Mouse (Mus musculus) CH12.LX (cell line): ENCODE data around the gene Taf15. TPM values are rescaled to one million over a fixed set of nuclear protein-coding genes. Genes with fewer than 3 reads are reported as not detected.

Source experiments
- DNase-seq: peaks from one replicate; pipeline ENCODE4 v3.0.0-alpha.2; 2013; ENCODE audit errors: extremely low read depth
- H3K27ac ChIP-seq: 2 replicates; pipeline ENCODE4 v1.5.1; 2012; ENCODE audit warnings: low read depth, mild to moderate bottlenecking, control low read depth, moderate library complexity; ENCODE audit not compliant: insufficient read depth
- H3K27me3 ChIP-seq: replicated peaks from 2 replicates; pipeline ENCODE3; 2012; ENCODE audit warnings: inconsistent platforms
- H3K36me3 ChIP-seq, 2 experiments: replicated peaks in 1 of 2; 2 replicates each; pipeline versions ENCODE3 to v1.6.1; 2012; ENCODE audit warnings: inconsistent platforms in 1 of 2, low read length in 1 of 2, mild to moderate bottlenecking in 1 of 2, mixed read lengths in 1 of 2, moderate library complexity in 1 of 2; ENCODE audit not compliant: control insufficient read depth in 1 of 2, insufficient read depth in 1 of 2
- H3K4me1 ChIP-seq, 2 experiments: 2 replicates each; pipeline ENCODE4 v1.6.1; 2012; ENCODE audit warnings: inconsistent platforms in 1 of 2, moderate library complexity in 1 of 2; ENCODE audit not compliant: insufficient read depth in 2 of 2, control insufficient read depth in 1 of 2
- H3K4me2 ChIP-seq: 2 replicates; pipeline ENCODE4 v1.6.1; 2012; ENCODE audit warnings: low read depth, mild to moderate bottlenecking, control low read depth; ENCODE audit not compliant: poor library complexity, insufficient read depth, severe bottlenecking
- H3K4me3 ChIP-seq, 3 experiments: fragments of 150-350 bp in 1 of 3; sonication (generic) in 1 of 3; replicated peaks in 1 of 3; 2 replicates each; pipeline versions ENCODE3 to v1.5.1; 2011 to 2012; ENCODE audit warnings: low read depth in 2 of 3, low read length in 2 of 3, mild to moderate bottlenecking in 2 of 3, moderate library complexity in 2 of 3, control low read depth in 1 of 3, improper control_type of control experiment in 1 of 3, inconsistent platforms in 1 of 3, mixed read lengths in 1 of 3; ENCODE audit not compliant: poor library complexity in 1 of 3
- H3K79me2 ChIP-seq: replicated peaks from 2 replicates; pipeline ENCODE4 v1.6.1; 2012; ENCODE audit warnings: mild to moderate bottlenecking, moderate library complexity; ENCODE audit not compliant: control insufficient read depth, poor library complexity, insufficient read depth, severe bottlenecking; ENCODE audit errors: extremely low read depth
- H3K9ac ChIP-seq: 2 replicates; pipeline ENCODE4 v1.6.1; 2012; ENCODE audit warnings: low read depth, mild to moderate bottlenecking, control low read depth, moderate library complexity; ENCODE audit not compliant: insufficient read depth
- H3K9me3 ChIP-seq: replicated peaks from 2 replicates; pipeline ENCODE3; 2012; ENCODE audit warnings: low read length, inconsistent platforms, mixed read lengths
- BHLHE40 ChIP-seq: IDR thresholded peaks from 2 replicates; pipeline ENCODE4 v1.6.1; 2011; ENCODE audit warnings: mild to moderate bottlenecking, low read depth, low read length, improper control_type of control experiment
- CHD1 ChIP-seq: IDR thresholded peaks from 2 replicates; pipeline ENCODE4 v1.6.1; 2012; ENCODE audit warnings: low read depth, low read length, improper control_type of control experiment, inconsistent platforms
- CTCF ChIP-seq, 2 experiments: IDR thresholded peaks in 1 of 2; conservative IDR thresholded peaks in 1 of 2; 2 replicates each; pipeline ENCODE4 v1.5.1; 2011 to 2012; ENCODE audit warnings: low read depth in 2 of 2, low read length in 2 of 2, improper control_type of control experiment in 1 of 2, inconsistent platforms in 1 of 2, mild to moderate bottlenecking in 1 of 2, moderate library complexity in 1 of 2
- ELF1 ChIP-seq: IDR thresholded peaks from 2 replicates; pipeline ENCODE4 v1.6.1; 2014; ENCODE audit warnings: low read depth, mild to moderate bottlenecking, inconsistent platforms, low read length, improper control_type of control experiment
- ETS1 ChIP-seq: conservative IDR thresholded peaks from 2 replicates; pipeline ENCODE4 v1.6.1; 2012; ENCODE audit warnings: low read depth, mild to moderate bottlenecking, inconsistent platforms, low read length, improper control_type of control experiment, moderate library complexity
- GABPA ChIP-seq: IDR thresholded peaks from 2 replicates; pipeline ENCODE4 v1.6.1; 2012; ENCODE audit warnings: low read depth, low read length, improper control_type of control experiment, inconsistent platforms; ENCODE audit not compliant: insufficient replicate concordance
- IRF4 ChIP-seq: IDR thresholded peaks from 2 replicates; pipeline ENCODE4 v1.6.1; 2014; ENCODE audit warnings: low read depth, mild to moderate bottlenecking, inconsistent platforms, low read length, improper control_type of control experiment
- JUN ChIP-seq: IDR thresholded peaks from 2 replicates; pipeline ENCODE4 v1.6.1; 2011; ENCODE audit warnings: low read depth, mild to moderate bottlenecking, low read length, improper control_type of control experiment, moderate library complexity; ENCODE audit not compliant: insufficient read depth
- JUND ChIP-seq: conservative IDR thresholded peaks from 2 replicates; pipeline ENCODE4 v1.6.1; 2011; ENCODE audit warnings: low read depth, low read length, improper control_type of control experiment
- KAT2A ChIP-seq: IDR thresholded peaks from 2 replicates; pipeline ENCODE4 v1.6.1; 2012; ENCODE audit warnings: low read length, improper control_type of control experiment, inconsistent platforms; ENCODE audit not compliant: insufficient replicate concordance
- MAFK ChIP-seq: IDR thresholded peaks from 2 replicates; pipeline ENCODE4 v1.6.1; 2011; ENCODE audit warnings: low read length, improper control_type of control experiment; ENCODE audit not compliant: insufficient replicate concordance
- MAZ ChIP-seq: IDR thresholded peaks from 2 replicates; pipeline ENCODE4 v1.6.1; 2012; ENCODE audit warnings: low read depth, mild to moderate bottlenecking, inconsistent platforms, low read length, improper control_type of control experiment, moderate library complexity
- MEF2A ChIP-seq: IDR thresholded peaks from 2 replicates; pipeline ENCODE4 v1.6.1; 2014; ENCODE audit warnings: low read depth, mild to moderate bottlenecking, inconsistent platforms, low read length, improper control_type of control experiment, borderline replicate concordance
- NELFE ChIP-seq: IDR thresholded peaks from 2 replicates; pipeline ENCODE4 v1.6.1; 2011; ENCODE audit warnings: low read depth, low read length, improper control_type of control experiment
- PAX5 ChIP-seq: IDR thresholded peaks from 2 replicates; pipeline ENCODE4 v1.6.1; 2012; ENCODE audit warnings: low read length, inconsistent platforms, mixed read lengths
- POLR2A ChIP-seq: IDR thresholded peaks from 2 replicates; pipeline ENCODE4 v1.6.1; 2011; ENCODE audit warnings: low read depth, mild to moderate bottlenecking, improper control_type of control experiment, low read length
- POLR2AphosphoS2 ChIP-seq: IDR thresholded peaks from 2 replicates; pipeline ENCODE4 v1.6.1; 2011; ENCODE audit warnings: low read depth, low read length, improper control_type of control experiment
- TCF12 ChIP-seq: IDR thresholded peaks from 2 replicates; pipeline ENCODE4 v1.6.1; 2014; ENCODE audit warnings: low read depth, mild to moderate bottlenecking, inconsistent platforms, low read length, improper control_type of control experiment
- ZKSCAN1 ChIP-seq: IDR thresholded peaks from 2 replicates; pipeline ENCODE4 v1.6.1; 2012; ENCODE audit warnings: low read depth, inconsistent platforms, low read length, improper control_type of control experiment, borderline replicate concordance
- ZMIZ1 ChIP-seq: IDR thresholded peaks from 2 replicates; pipeline ENCODE4 v1.6.1; 2012; ENCODE audit warnings: low read depth, mild to moderate bottlenecking, inconsistent platforms, low read length, improper control_type of control experiment
- dilution Hi-C: fragments of 300-500 bp; cut with MboI; formaldehyde crosslinking; loops from 2 replicates; pipeline ENCODE4 v1.14.3; 2020; ENCODE audit warnings: low sequenced_read_pairs; ENCODE audit not compliant: extremely low pct_unique_long_range_greater_than_20kb, extremely low pct_ligation_motif_present
- in situ Hi-C: fragments of 300-500 bp; cut with MboI; formaldehyde crosslinking; loops from 3 replicates; pipeline ENCODE4 v1.14.3; 2019; ENCODE audit warnings: low sequenced_read_pairs, low pct_ligation_motif_present, low pct_unique_long_range_greater_than_20kb, mixed read lengths
- polyA plus RNA-seq: library from polyadenylated mRNA; unstranded; fragments of >175 nt; gene quantifications from 2 replicates; pipeline ENCODE4 v1.2.1, GENCODE M21; 2012; ENCODE audit warnings: low read depth; ENCODE audit not compliant: insufficient read length
- total RNA-seq, 2 experiments: library from RNA; depleted of rRNA; stranded (reverse); fragments of 300-350 nt in 1 of 2; fragments of >200 nt in 1 of 2; gene quantifications; 2 replicates each; pipeline ENCODE4 v1.2.3; 2012 to 2014

Gene Taf15
- total and polyA plus RNA-seq, 3 experiments: 38.8 to 367 (median 69.8) TPM

DNA sequence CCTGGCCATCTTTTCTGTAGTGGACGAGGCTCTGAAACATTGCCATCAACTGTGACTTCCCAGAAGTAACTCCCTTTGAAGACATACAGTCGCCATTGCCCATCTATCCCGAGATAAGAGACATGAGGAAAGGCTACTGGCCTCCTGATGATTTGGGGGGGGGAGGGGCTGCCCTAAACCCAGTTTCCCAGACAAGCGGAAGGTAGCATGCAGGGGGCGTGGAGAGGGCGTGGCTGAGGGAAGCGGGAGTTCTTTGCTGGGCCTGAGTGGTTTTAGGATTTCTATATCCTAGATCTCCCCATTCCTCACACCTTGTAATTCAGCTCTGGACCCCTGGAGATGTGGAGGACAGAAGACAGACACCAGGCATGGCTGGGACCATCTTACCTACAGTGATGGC is 29.1 kb upstream of the Taf15 start:
- no peak for DNase-seq
- in situ Hi-C loops: loop anchor here (10.0 kb wide), 2 partner anchors 191 to 291 kb away; no protein-coding TSS in a partner anchor

GRCm38 (mm10) chr11:83445001-83445400 is 27.9 kb upstream of the Taf15 start:
- TF ChIP-seq IRF4 (no peak), BHLHE40 (peak; percentile 27; the same call in 1 of the 2 replicates), POLR2AphosphoS2 (no peak), MAFK (no peak), PAX5 (no peak), ETS1 (no peak), CHD1 (no peak), POLR2A (no peak), KAT2A (no peak), ZMIZ1 (no peak), GABPA (no peak), CTCF (conservative IDR thresholded peaks at IDR 0.05 in 1 of 2, IDR thresholded peaks at IDR 0.05 in 1 of 2; ENCODE audit: low read depth in 2 of 2, low read length in 2 of 2) (0 out of 4 replicates have a peak, but pooled peaks of 1 of the 2 experiments have one; percentile 2), TCF12 (0 out of 2 replicates have a peak, but pooled peaks have one; percentile 12), NELFE (no peak)
- dilution Hi-C loops: no loop called here
- Histone ChIP-seq H3K27ac (no peak overlapping the region), H3K79me2 (no peaks in the 10 kb centered on the region), H3K9ac (no peak overlapping the region), H3K4me2 (no peak overlapping the region), H3K4me3 (peak overlapping the region in 1 of 3 experiments; percentile 0), H3K36me3 (no peaks in the 10 kb centered on the region), H3K4me1 (peaks cover 3 to 6% of the 10 kb centered on the region in 2 experiments), H3K9me3 (peaks cover 8% of the 10 kb centered on the region), H3K27me3 (peaks cover 69% of the 10 kb centered on the region)
- no peak for DNase-seq
- in situ Hi-C loops: loop anchor here (10.0 kb wide), 2 partner anchors 190 to 290 kb away; no protein-coding TSS in a partner anchor

More for the DNA sequence above, 29.1 kb upstream of the Taf15 start:
- peaks cover 63% of the 10 kb centered on the region for H3K27me3 ChIP-seq
- H3K9me3 ChIP-seq: peaks cover 8% of the 10 kb centered on the region
- H3K4me1 ChIP-seq: peaks cover 3 to 6% of the 10 kb centered on the region in 2 experiments
- dilution Hi-C loops: no loop called here
- no peak overlapping the region for H3K9ac ChIP-seq
- H3K79me2 ChIP-seq: no peaks in the 10 kb centered on the region
- H3K36me3 ChIP-seq: no peaks in the 10 kb centered on the region
- H3K4me2 ChIP-seq: no peak overlapping the region
- H3K4me3 ChIP-seq: no peak overlapping the region
- no peak overlapping the region for H3K27ac ChIP-seq
- no peak for TF ChIP-seq JUN
- TF ChIP-seq JUND: no peak
- TF ChIP-seq MAZ: no peak
- no peak for TF ChIP-seq ELF1
- TF ChIP-seq MEF2A: no peak
- no peak for TF ChIP-seq ZKSCAN1
- TF ChIP-seq ETS1: no peak
